14 mouse cellular contexts compared by ENCODE assay signal in the genomic region with DNA sequence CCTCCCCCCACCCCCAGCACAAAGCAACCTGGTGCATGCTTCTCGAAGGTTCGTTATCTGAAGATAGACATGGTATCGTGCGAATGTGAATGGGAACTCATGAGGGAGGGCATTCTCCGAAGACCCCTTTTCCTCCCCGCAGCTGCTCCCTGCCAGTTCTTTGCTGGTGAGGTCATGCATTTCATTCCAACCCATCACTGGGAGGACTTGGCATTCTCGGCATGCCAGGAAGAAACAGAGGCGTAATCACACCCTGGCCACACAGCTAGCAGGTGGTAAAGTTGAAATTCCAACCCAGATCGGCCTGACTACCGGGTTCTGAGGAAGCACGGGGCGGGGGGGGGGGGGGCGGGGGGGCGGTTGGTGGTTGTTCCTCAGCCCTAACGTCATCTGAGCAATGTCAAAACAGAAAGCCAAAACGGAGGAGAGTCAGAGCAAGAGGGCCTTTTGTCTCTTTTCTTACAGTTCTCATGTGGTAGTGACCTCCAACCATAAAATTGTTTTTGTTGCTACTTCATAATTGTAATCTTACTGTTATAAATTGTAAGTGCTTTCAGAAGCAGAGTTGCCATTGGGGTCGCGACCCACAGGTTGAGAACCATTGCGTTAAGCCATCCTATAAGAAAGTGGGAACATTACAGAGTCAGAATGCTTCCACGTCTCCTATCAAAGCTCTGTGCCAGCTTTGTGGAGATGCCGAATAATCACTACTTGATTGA. TPM values are rescaled to one million over a fixed set of nuclear protein-coding genes. Genes with fewer than 3 reads are reported as not detected.
A peak's percentile ranks its signal among the peaks of the same experiment; 100 is the strongest.
DNase-seq lines count a peak whose midpoint lies in the region; ATAC-seq and TF ChIP-seq lines count a peak whose summit lies in the region.
"Had no signal": no experiment of that assay in that cellular context is flagged by ENCODE, and none has a peak within 500 bp of the region (broad histone marks: within the 10 kb centered on the region; RNA-seq: fewer than 3 reads in every experiment).

No protein-coding gene starts in this region.

- H3K27me3 ChIP-seq in heart, embryonic 11.5 days (ENCODE audit: control insufficient read depth, insufficient read depth, low read length) = no peaks in the 10 kb centered on the region
- H3K27me3 ChIP-seq in kidney, embryonic 16.5 days (ENCODE audit: insufficient read depth, low read length) = 0 out of 2 replicates have a peak, but pooled peaks cover 3% of the 10 kb centered on the region
- H3K27me3 ChIP-seq in Patski = no peaks in the 10 kb centered on the region
- no peaks in the 10 kb centered on the region for H3K27me3 ChIP-seq in embryonic facial prominence, embryonic 14.5 days (replicated peaks; ENCODE audit: control insufficient read depth, insufficient read depth, low read length)
- H3K27me3 ChIP-seq: CH12.LX; stomach, embryonic 15.5 days had no signal

- peaks cover 18% of the 10 kb centered on the region for H3K4me1 ChIP-seq in heart, embryonic 11.5 days (ENCODE audit: control insufficient read depth, insufficient read depth, low read length)
- peaks cover 10% of the 10 kb centered on the region for H3K4me1 ChIP-seq in kidney, embryonic 16.5 days (ENCODE audit: insufficient read depth, low read length)
- peaks cover 6% of the 10 kb centered on the region for H3K4me1 ChIP-seq in embryonic facial prominence, embryonic 14.5 days (ENCODE audit: control insufficient read depth, insufficient read depth, low read length)

- H3K27ac ChIP-seq in heart, embryonic 11.5 days (ENCODE audit: low read depth, low read length) = no peak overlapping the region
- no peak overlapping the region for H3K27ac ChIP-seq in kidney, embryonic 16.5 days (ENCODE audit: low read length)
- no peak overlapping the region for H3K27ac ChIP-seq in embryonic facial prominence, embryonic 14.5 days (replicated peaks; ENCODE audit: low read depth, low read length)
- H3K27ac ChIP-seq: forebrain, embryonic 10.5 days; hindbrain, embryonic 14.5 days; stomach, embryonic 15.5 days had no signal

- in situ Hi-C loops in Patski (cut with MboI; ENCODE audit: low pct_unique_long_range_greater_than_20kb) = loop anchor here (10.0 kb wide), 1 partner anchor 226 kb away; no protein-coding TSS in a partner anchor

- H3K4me3 ChIP-seq in heart, embryonic 11.5 days (ENCODE audit: low read depth, low read length) = no peak overlapping the region
- no peak overlapping the region for H3K4me3 ChIP-seq in kidney, embryonic 16.5 days (ENCODE audit: low read length)
- no peak overlapping the region for H3K4me3 ChIP-seq in embryonic facial prominence, embryonic 14.5 days (ENCODE audit: low read depth, low read length)
- H3K4me3 ChIP-seq: forebrain, embryonic 10.5 days; stomach, embryonic 15.5 days had no signal

- POLR2A ChIA-PET in Patski (lab: Charles Lee) = interaction anchor here (0.7 to 1.8 kb wide), 3 partner anchors 8 to 152 kb away, joined by 3 to 6 read pairs (median 3); no protein-coding TSS in a partner anchor

- H3K36me3 ChIP-seq in heart, embryonic 11.5 days (ENCODE audit: control insufficient read depth, insufficient read depth, low read length) = 0 out of 2 replicates have a peak, but pooled peaks cover 5% of the 10 kb centered on the region
- H3K36me3 ChIP-seq in kidney, embryonic 16.5 days (ENCODE audit: insufficient read depth, low read length) = peaks cover 22% of the 10 kb centered on the region
- peaks cover 33% of the 10 kb centered on the region for H3K36me3 ChIP-seq in embryonic facial prominence, embryonic 14.5 days (ENCODE audit: control insufficient read depth, insufficient read depth, low read length)

- no peak for ATAC-seq in heart, embryonic 11.5 days (replicated peaks; ENCODE audit: insufficient number of reproducible peaks, low FRiP score, low TSS enrichment)
- ATAC-seq in kidney, embryonic 16.5 days (ENCODE audit: low FRiP score, low TSS enrichment) = no peak
- ATAC-seq in Patski = peak; percentile 37
- ATAC-seq in embryonic facial prominence, embryonic 14.5 days (ENCODE audit: low read depth) = no peak

- H3K9ac ChIP-seq in heart, embryonic 11.5 days (ENCODE audit: low read depth, low read length) = no peak overlapping the region
- H3K9ac ChIP-seq in kidney, embryonic 16.5 days (replicated peaks; ENCODE audit: low read length) = no peak overlapping the region
- no peak overlapping the region for H3K9ac ChIP-seq in embryonic facial prominence, embryonic 14.5 days (ENCODE audit: low read depth, low read length)
- H3K9ac ChIP-seq: hindbrain, embryonic 14.5 days; stomach, embryonic 15.5 days had no signal

- H3K4me2 ChIP-seq in heart, embryonic 11.5 days = peak overlapping the region; percentile 27; the same call in 1 of the 2 replicates
- H3K4me2 ChIP-seq in kidney, embryonic 16.5 days (replicated peaks; ENCODE audit: low read depth, low read length) = no peak overlapping the region
- H3K4me2 ChIP-seq in embryonic facial prominence, embryonic 14.5 days (ENCODE audit: low read depth, low read length) = no peak overlapping the region
- H3K4me2 ChIP-seq: hindbrain, embryonic 14.5 days; midbrain, embryonic 11.5 days; stomach, embryonic 15.5 days had no signal

- DNase-seq in heart, postnatal 36 days = no peak
- DNase-seq in kidney, postnatal 14 days = peak; percentile 39
- DNase-seq in Patski (ENCODE audit: low read depth, low spot score) = no peak
- peak; percentile 73 for DNase-seq in embryonic facial prominence, embryonic 14.5 days (ENCODE audit: low spot score)
- DNase-seq in urinary bladder, postnatal 25 days (ENCODE audit: low spot score) = no peak
- DNase-seq: adrenal gland, postnatal 25 days; kidney, adult 8-10 months had no signal

- 26% methylated on average over 21 of the region's 21 CpGs for WGBS in heart, embryonic 11.5 days (ENCODE audit: insufficient replicate concordance)
- WGBS in kidney, embryonic 16.5 days = 51% methylated on average over 17 of the region's 21 CpGs
- WGBS in embryonic facial prominence, embryonic 14.5 days = 41% methylated on average over 18 of the region's 21 CpGs

- intact Hi-C loops in heart, postnatal 36 days (cut with DNase I) = no loop called here

- CTCF ChIA-PET in Patski (lab: Charles Lee) = interaction anchor here (0.9 to 2.5 kb wide), 2 partner anchors 9 to 58 kb away, joined by 3 to 15 read pairs; no protein-coding TSS in a partner anchor

- H3K9me3 ChIP-seq in heart, embryonic 11.5 days (replicated peaks; ENCODE audit: control insufficient read depth, low read length) = no peaks in the 10 kb centered on the region
- H3K9me3 ChIP-seq in kidney, embryonic 16.5 days (ENCODE audit: low read length) = no peaks in the 10 kb centered on the region
- no peaks in the 10 kb centered on the region for H3K9me3 ChIP-seq in embryonic facial prominence, embryonic 14.5 days (ENCODE audit: control insufficient read depth, low read length)
- H3K9me3 ChIP-seq: forebrain, embryonic 10.5 days; stomach, embryonic 15.5 days had no signal

- TF ChIP-seq CTCF in Patski (IDR thresholded peaks at IDR 0.05) = no peak

RNA-seq across cellular contexts. Expression of gene Atp6v0e, which starts 4.0 kb away (rescaled TPM):
- polyA plus RNA-seq in heart, embryonic 11.5 days (2014; fragmentation: Nextera tagmentation; extraction: Ambion mirVana) = 189 and 204 TPM in 2 replicates
- total RNA-seq in heart, postnatal 36 days (2021) = 10 to 100 TPM; 58.6 to 68.7 TPM
- polyA plus RNA-seq in kidney, embryonic 16.5 days (2015; fragmentation: Nextera tagmentation; extraction: Ambion mirVana) = 251 and 271 TPM in 2 replicates
- polyA plus RNA-seq in Patski (2021) = 305 TPM
- polyA plus RNA-seq in embryonic facial prominence, embryonic 14.5 days (2014; fragmentation: Nextera tagmentation; extraction: Ambion mirVana) = 229 and 261 TPM in 2 replicates

RNA-seq across cellular contexts. Expression of gene Crebrf, which starts 56.4 kb away (rescaled TPM):
- polyA plus RNA-seq in heart, embryonic 11.5 days (2014; fragmentation: Nextera tagmentation; extraction: Ambion mirVana) = 3.8 and 4.6 TPM in 2 replicates
- 10 to 100 TPM; 71.7 to 72.4 TPM for total RNA-seq in heart, postnatal 36 days (2021)
- 5.0 and 9.2 TPM in 2 replicates for polyA plus RNA-seq in kidney, embryonic 16.5 days (2015; fragmentation: Nextera tagmentation; extraction: Ambion mirVana)
- 23.9 TPM for polyA plus RNA-seq in Patski (2021)
- polyA plus RNA-seq in embryonic facial prominence, embryonic 14.5 days (2014; fragmentation: Nextera tagmentation; extraction: Ambion mirVana) = 4.2 and 5.1 TPM in 2 replicates

Comparison
In these comparisons a context has a peak if more than half of its experiments do, and no peak if none do; other contexts are left out.
1. DNase-seq: peak in kidney, postnatal 14 days (single experiment) and embryonic facial prominence, embryonic 14.5 days (single experiment); none in heart, postnatal 36 days (0 of 2), Patski (single experiment) and urinary bladder, postnatal 25 days (single experiment).